Mouse (Mus musculus): ENCODE results near the gene Acbd7. TPM values are rescaled to one million over a fixed set of nuclear protein-coding genes. Genes with fewer than 3 reads are reported as not detected.

The Acbd7 gene
- polyA plus RNA-seq, 1 experiment, result 1.4 TPM

DNA sequence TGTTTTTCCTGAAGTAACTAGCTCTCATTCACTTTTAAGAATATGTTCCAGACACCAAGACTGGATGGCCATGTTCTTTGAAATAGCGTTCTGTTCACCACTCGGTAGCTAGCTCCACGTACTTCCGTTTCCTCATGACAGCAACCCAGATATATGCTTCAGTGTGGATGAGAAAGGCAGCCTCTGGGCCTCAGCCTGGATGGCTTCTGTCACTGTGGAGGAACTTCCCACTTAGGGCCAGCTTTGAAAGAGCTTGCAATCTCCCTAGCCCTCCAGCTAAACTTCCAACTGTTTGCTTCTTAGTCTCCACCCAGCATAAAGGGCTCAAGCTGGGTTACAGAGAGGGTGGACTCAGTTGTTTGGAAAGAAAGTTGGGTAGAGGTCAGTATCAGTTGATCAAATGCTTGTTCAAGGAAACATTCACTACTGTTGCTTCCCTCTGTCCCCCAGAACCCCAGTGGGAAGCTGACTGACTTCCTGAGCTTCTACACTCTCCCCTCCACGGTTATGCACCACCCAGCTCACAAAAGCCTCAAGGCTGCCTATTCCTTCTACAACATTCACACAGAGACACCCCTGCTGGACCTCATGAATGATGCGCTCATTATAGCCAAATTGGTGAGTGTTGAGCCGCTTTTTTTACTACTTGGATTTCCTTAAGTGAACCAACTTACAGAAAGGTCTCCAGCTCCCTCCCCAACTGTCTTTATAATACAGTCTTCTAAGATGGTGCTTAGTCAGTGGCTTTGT, 11.4 kb upstream of the Acbd7 start:
- Histone ChIP-seq H3K27ac (ENCODE audit: insufficient read depth, low read length) (no peak overlapping the region), H3K4me1 (ENCODE audit: control insufficient read depth, insufficient read depth, low read length) (no peaks in the 10 kb centered on the region), H3K4me3 (replicated peaks; ENCODE audit: insufficient read depth, low read depth, low read length) (no peak overlapping the region), H3K27me3 (ENCODE audit: control insufficient read depth, insufficient read depth, low read length) (no peaks in the 10 kb centered on the region)
- no peak for DNase-seq
- 92% methylated on average over 7 of the region's 7 CpGs for WGBS
- TF ChIP-seq CTCF (IDR thresholded peaks at IDR 0.05; ENCODE audit: borderline replicate concordance, insufficient read depth, low read depth, low read length), result no peak
- TF ChIP-seq POLR2A (IDR thresholded peaks at IDR 0.05; ENCODE audit: borderline replicate concordance, insufficient read depth, low read length), result no peak

DNA sequence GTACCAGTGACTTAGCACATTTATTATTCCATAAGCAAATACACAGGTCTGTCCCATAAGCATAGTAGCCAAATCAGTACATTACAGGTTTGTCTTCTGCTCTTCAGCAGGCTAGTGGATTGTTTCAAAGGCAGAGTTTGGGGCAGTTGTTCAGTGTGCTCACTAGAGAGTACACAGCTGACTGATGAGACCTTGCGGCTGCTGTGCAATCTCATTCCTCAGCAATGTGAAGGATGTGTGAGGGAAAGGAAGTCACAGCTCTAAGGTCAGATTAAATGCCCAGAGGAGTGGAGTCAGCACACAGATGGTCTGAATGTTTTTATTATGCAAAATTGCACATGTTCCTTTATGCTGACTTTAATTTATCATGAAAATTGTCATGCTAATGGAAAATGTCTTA, 9.4 kb upstream of the Acbd7 start:
- no peak overlapping the region for H3K4me3 ChIP-seq (replicated peaks; ENCODE audit: insufficient read depth, low read depth, low read length)
- H3K27ac ChIP-seq (ENCODE audit: insufficient read depth, low read length), result no peak overlapping the region
- WGBS, result 98% methylated on average over 1 of the region's 1 CpGs
- H3K4me1 ChIP-seq (ENCODE audit: control insufficient read depth, insufficient read depth, low read length), result peaks cover 6% of the 10 kb centered on the region
- no peaks in the 10 kb centered on the region for H3K27me3 ChIP-seq (ENCODE audit: control insufficient read depth, insufficient read depth, low read length)
- DNase-seq, result no peak
- no peak for TF ChIP-seq CTCF (IDR thresholded peaks at IDR 0.05; ENCODE audit: borderline replicate concordance, insufficient read depth, low read depth, low read length)
- TF ChIP-seq POLR2A (IDR thresholded peaks at IDR 0.05; ENCODE audit: borderline replicate concordance, insufficient read depth, low read length), result no peak

DNA sequence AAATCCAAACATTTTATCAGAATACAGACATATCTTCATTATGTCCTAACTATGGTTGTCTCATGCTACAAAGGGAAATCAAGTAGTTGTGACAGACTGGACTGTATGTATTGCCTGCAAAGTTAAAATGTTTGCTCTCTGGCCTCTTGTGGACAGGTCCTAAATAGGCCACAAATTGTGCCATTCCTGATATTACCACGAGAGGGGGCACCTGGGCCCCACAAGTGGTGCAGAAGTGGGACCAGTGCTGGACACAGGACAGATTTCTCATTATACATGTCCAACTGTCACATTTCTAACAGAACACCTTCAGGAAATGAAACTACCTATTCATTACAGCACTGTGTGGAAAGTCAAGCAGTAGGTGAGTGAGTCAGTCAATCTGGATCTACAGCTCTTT, 8.6 kb upstream of the Acbd7 start:
- 2% methylated on average over 1 of the region's 1 CpGs for WGBS
- Histone ChIP-seq H3K4me3 (replicated peaks; ENCODE audit: insufficient read depth, low read depth, low read length) (no peak overlapping the region), H3K4me1 (ENCODE audit: control insufficient read depth, insufficient read depth, low read length) (peaks cover 6% of the 10 kb centered on the region), H3K27ac (ENCODE audit: insufficient read depth, low read length) (no peak overlapping the region), H3K27me3 (ENCODE audit: control insufficient read depth, insufficient read depth, low read length) (no peaks in the 10 kb centered on the region)
- TF ChIP-seq CTCF (IDR thresholded peaks at IDR 0.05; ENCODE audit: borderline replicate concordance, insufficient read depth, low read depth, low read length) (peak; percentile 71), POLR2A (IDR thresholded peaks at IDR 0.05; ENCODE audit: borderline replicate concordance, insufficient read depth, low read length) (no peak)
- DNase-seq, result peak; percentile 65 to 68

DNA sequence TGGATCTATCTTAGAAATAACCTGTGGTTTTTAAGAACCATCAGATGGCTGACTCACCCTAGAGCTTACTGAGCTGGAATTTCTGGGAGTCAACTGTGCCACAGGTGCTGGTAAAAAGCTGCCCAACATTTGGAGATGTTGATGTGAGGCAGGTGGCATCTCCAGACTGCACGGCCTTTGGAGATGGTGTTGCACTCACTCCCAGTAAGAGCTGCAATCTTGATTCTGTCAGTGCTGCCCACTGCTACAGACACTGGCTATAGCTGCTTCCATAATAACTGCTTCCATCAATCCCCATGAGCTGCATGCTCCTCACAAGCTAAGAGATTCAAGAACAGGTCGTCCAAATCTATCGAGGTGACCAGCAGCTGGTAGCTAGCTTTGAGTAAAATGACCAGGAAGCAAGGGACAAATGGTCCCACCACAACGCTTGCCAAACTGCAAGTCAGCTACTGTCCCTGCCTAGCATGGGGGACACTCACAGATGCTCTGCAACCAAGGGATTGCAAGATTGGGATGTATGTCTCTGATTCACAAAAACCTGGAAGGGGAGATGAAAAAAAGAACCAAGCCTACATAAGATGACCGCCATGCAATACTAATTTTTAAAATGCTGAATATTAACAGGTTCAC, 4.8 kb upstream of the Acbd7 start:
- Histone ChIP-seq H3K4me1 (ENCODE audit: control insufficient read depth, insufficient read depth, low read length) (peaks cover 6% of the 10 kb centered on the region), H3K27me3 (ENCODE audit: control insufficient read depth, insufficient read depth, low read length) (no peaks in the 10 kb centered on the region), H3K27ac (ENCODE audit: insufficient read depth, low read length) (no peak overlapping the region), H3K4me3 (replicated peaks; ENCODE audit: insufficient read depth, low read depth, low read length) (peak overlapping the region; percentile 48)
- WGBS, result 37% methylated on average over 5 of the region's 5 CpGs
- TF ChIP-seq POLR2A (IDR thresholded peaks at IDR 0.05; ENCODE audit: borderline replicate concordance, insufficient read depth, low read length) (no peak), CTCF (IDR thresholded peaks at IDR 0.05; ENCODE audit: borderline replicate concordance, insufficient read depth, low read depth, low read length) (no peak)
- peak; percentile 16 to 19 for DNase-seq

- H3K4me1 ChIP-seq (ENCODE audit: control insufficient read depth, insufficient read depth, low read length), result peaks cover 6% of the 10 kb centered on the region
- WGBS, result under 1% methylated on average over 21 of the region's 21 CpGs
- peak overlapping the region; percentile 80 for H3K4me3 ChIP-seq (replicated peaks; ENCODE audit: insufficient read depth, low read depth, low read length)
- no peaks in the 10 kb centered on the region for H3K27me3 ChIP-seq (ENCODE audit: control insufficient read depth, insufficient read depth, low read length)
- H3K27ac ChIP-seq (ENCODE audit: insufficient read depth, low read length), result peak overlapping the region; percentile 31
- TF ChIP-seq POLR2A (IDR thresholded peaks at IDR 0.05; ENCODE audit: borderline replicate concordance, insufficient read depth, low read length) (no peak), CTCF (IDR thresholded peaks at IDR 0.05; ENCODE audit: borderline replicate concordance, insufficient read depth, low read depth, low read length) (no peak)
- no peak for DNase-seq
These were observed 3.9 kb upstream of the Acbd7 start for GRCm38 (mm10) chr2:3332056-3332455.

- Histone ChIP-seq H3K27me3 (ENCODE audit: control insufficient read depth, insufficient read depth, low read length) (no peaks in the 10 kb centered on the region), H3K27ac (ENCODE audit: insufficient read depth, low read length) (peak within 1 kb of the TSS; percentile 36), H3K4me1 (ENCODE audit: control insufficient read depth, insufficient read depth, low read length) (peaks cover 6% of the 10 kb centered on the region), H3K4me3 (replicated peaks; ENCODE audit: insufficient read depth, low read depth, low read length) (peak within 1 kb of the TSS; percentile 80)
- under 1% methylated on average over 45 of the region's 45 CpGs for WGBS
- DNase-seq, result peak; percentile 99
- TF ChIP-seq CTCF (IDR thresholded peaks at IDR 0.05; ENCODE audit: borderline replicate concordance, insufficient read depth, low read depth, low read length) (no peak), POLR2A (IDR thresholded peaks at IDR 0.05; ENCODE audit: borderline replicate concordance, insufficient read depth, low read length) (peak; percentile 84; the same call in 1 of the 2 replicates)
These were observed 3.3 kb upstream of the Acbd7 start, which contains the start of gene Rpp38 for GRCm38 (mm10) chr2:3332484-3333242. TSS of gene Rpp38 (minus strand) at chr2:3332643.

GRCm38 (mm10) chr2:3333761-3334160, 2.2 kb upstream of the Acbd7 start:
- Histone ChIP-seq H3K27ac (ENCODE audit: insufficient read depth, low read length) (no peak overlapping the region), H3K4me1 (ENCODE audit: control insufficient read depth, insufficient read depth, low read length) (peaks cover 6% of the 10 kb centered on the region), H3K4me3 (replicated peaks; ENCODE audit: insufficient read depth, low read depth, low read length) (no peak overlapping the region), H3K27me3 (ENCODE audit: control insufficient read depth, insufficient read depth, low read length) (no peaks in the 10 kb centered on the region)
- TF ChIP-seq POLR2A (IDR thresholded peaks at IDR 0.05; ENCODE audit: borderline replicate concordance, insufficient read depth, low read length) (no peak), CTCF (IDR thresholded peaks at IDR 0.05; ENCODE audit: borderline replicate concordance, insufficient read depth, low read depth, low read length) (no peak)
- 94% methylated on average over 12 of the region's 12 CpGs for WGBS
- DNase-seq, result peak in 1 of 2 experiments; percentile 8

All from cerebellum, adult 2 months (tissue).